14 mouse cellular contexts compared by ENCODE assay signal in the genomic region with DNA sequence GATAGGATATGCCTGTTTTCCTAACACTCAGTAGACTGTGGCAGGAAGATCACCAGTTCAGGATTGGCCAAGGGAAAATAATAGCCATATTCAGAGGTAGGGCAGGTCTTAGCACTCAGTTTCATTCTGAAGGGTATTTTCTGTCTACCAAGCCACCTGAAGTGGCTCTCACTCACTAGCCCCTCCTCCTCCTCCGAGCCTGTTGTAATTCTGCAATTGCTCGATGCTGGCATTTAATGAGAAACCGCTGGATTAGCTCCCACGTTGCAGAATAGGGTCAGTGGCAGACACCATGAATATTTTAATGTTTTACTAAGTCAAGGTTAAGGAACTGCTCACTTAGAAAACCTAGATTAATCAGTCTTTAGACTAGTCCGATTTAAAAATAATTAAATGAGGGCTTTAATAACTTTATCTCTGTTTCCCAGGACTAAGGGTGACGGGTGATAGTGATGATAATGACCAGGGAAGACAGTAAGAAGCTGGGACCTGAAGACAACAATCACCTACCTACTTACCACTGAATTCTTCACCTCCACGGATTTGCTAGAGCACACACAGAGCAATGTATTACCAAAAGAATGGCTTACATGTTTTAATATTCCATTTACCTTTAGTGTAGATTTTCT. TPM values are rescaled to one million over a fixed set of nuclear protein-coding genes. Genes with fewer than 3 reads are reported as not detected.
DNase-seq lines count a peak whose midpoint lies in the region; ATAC-seq and TF ChIP-seq lines count a peak whose summit lies in the region.
"Had no signal": no experiment of that assay in that cellular context is flagged by ENCODE, and none has a peak within 500 bp of the region (broad histone marks: within the 10 kb centered on the region; RNA-seq: fewer than 3 reads in every experiment).

No protein-coding gene starts in this region.

- H3K27ac ChIP-seq in heart, embryonic 12.5 days (ENCODE audit: poor library complexity, severe bottlenecking) = peak overlapping the region; percentile 72; the same call in 1 of the 2 replicates
- no peak overlapping the region for H3K27ac ChIP-seq in heart, adult 2 months
- peak overlapping the region; percentile 89 for H3K27ac ChIP-seq in kidney, embryonic 16.5 days (ENCODE audit: low read length)
- H3K27ac ChIP-seq in macrophage = peak overlapping the region; percentile 52; the same call in 1 of the 2 replicates
- H3K27ac ChIP-seq: hindbrain, embryonic 10.5 days; left cerebral cortex, adult 2 months had no signal

- no peak for DNase-seq in heart, adult 2 months
- DNase-seq in lung, postnatal 36 days = peak; percentile 70
- DNase-seq in lung, postnatal 14 days = no peak
- DNase-seq in urinary bladder, postnatal 14 days (ENCODE audit: low spot score) = no peak
- DNase-seq in left cerebral cortex, postnatal 25 days (ENCODE audit: low spot score in 2 of 2) = no peak
- DNase-seq: adrenal gland, postnatal 10 days; cerebellum, adult 11-12 months; gastrocnemius, postnatal 10 days had no signal

- no peak for TF ChIP-seq CTCF in heart, adult 2 months (IDR thresholded peaks at IDR 0.05)

- no peak for TF ChIP-seq POLR2A in heart, adult 2 months (IDR thresholded peaks at IDR 0.05; ENCODE audit: insufficient read depth, low read depth, low read length)

- intact Hi-C loops in heart, adult 2 months (cut with DNase I) = no loop called here
- intact Hi-C loops in left cerebral cortex, postnatal 25 days (cut with DNase I) = no loop called here

- no peak overlapping the region for H3K9ac ChIP-seq in heart, embryonic 12.5 days
- H3K9ac ChIP-seq in heart, adult 2 months (ENCODE audit: low read depth, low read length) = no peak overlapping the region
- no peak overlapping the region for H3K9ac ChIP-seq in kidney, embryonic 16.5 days (replicated peaks; ENCODE audit: low read length)

- TF ChIP-seq EP300 in heart, adult 2 months (IDR thresholded peaks at IDR 0.05; ENCODE audit: insufficient read depth, low read depth, low read length) = no peak

- H3K4me1 ChIP-seq in heart, embryonic 12.5 days (replicated peaks) = peaks cover 85% of the 10 kb centered on the region
- peaks cover 37% of the 10 kb centered on the region for H3K4me1 ChIP-seq in heart, adult 2 months (ENCODE audit: control insufficient read depth, insufficient read depth, low read length)
- H3K4me1 ChIP-seq in kidney, embryonic 16.5 days (ENCODE audit: insufficient read depth, low read length) = peaks cover 77% of the 10 kb centered on the region

- no peak overlapping the region for H3K4me2 ChIP-seq in heart, embryonic 12.5 days
- H3K4me2 ChIP-seq in kidney, embryonic 16.5 days (replicated peaks; ENCODE audit: low read depth, low read length) = no peak overlapping the region

- H3K9me3 ChIP-seq in heart, embryonic 12.5 days (replicated peaks) = no peaks in the 10 kb centered on the region
- no peaks in the 10 kb centered on the region for H3K9me3 ChIP-seq in kidney, embryonic 16.5 days (ENCODE audit: low read length)
- H3K9me3 ChIP-seq: hindbrain, embryonic 10.5 days had no signal

- no peak for ATAC-seq in heart, embryonic 12.5 days (ENCODE audit: insufficient number of reproducible peaks, low FRiP score)
- ATAC-seq in kidney, embryonic 16.5 days (ENCODE audit: low FRiP score, low TSS enrichment) = peak; percentile 70
- ATAC-seq: forebrain, embryonic 16.5 days had no signal

- H3K4me3 ChIP-seq in heart, embryonic 12.5 days = no peak overlapping the region
- H3K4me3 ChIP-seq in heart, adult 2 months = no peak overlapping the region
- no peak overlapping the region for H3K4me3 ChIP-seq in kidney, embryonic 16.5 days (ENCODE audit: low read length)
- H3K4me3 ChIP-seq in macrophage (ENCODE audit: inconsistent target) = no peak overlapping the region
- H3K4me3 ChIP-seq: hindbrain, embryonic 10.5 days; left cerebral cortex, adult 2 months had no signal

- H3K36me3 ChIP-seq in heart, embryonic 12.5 days = peaks cover 8% of the 10 kb centered on the region
- H3K36me3 ChIP-seq in heart, adult 2 months (ENCODE audit: control insufficient read depth, insufficient read depth, low read length) = peaks cover 20% of the 10 kb centered on the region
- 0 out of 2 replicates have a peak, but pooled peaks cover 2% of the 10 kb centered on the region for H3K36me3 ChIP-seq in kidney, embryonic 16.5 days (ENCODE audit: insufficient read depth, low read length)
- H3K36me3 ChIP-seq in macrophage (ENCODE audit: inconsistent target) = peaks cover 5% of the 10 kb centered on the region; the same call in 1 of the 2 replicates

- WGBS in heart, embryonic 12.5 days = 73% methylated on average over 7 of the region's 7 CpGs
- WGBS in heart, adult 2 months = 71% methylated on average over 7 of the region's 7 CpGs
- 49% methylated on average over 7 of the region's 7 CpGs for WGBS in kidney, embryonic 16.5 days
- WGBS in macrophage (ENCODE audit: missing documents) = 90% methylated on average over 7 of the region's 7 CpGs

- no peaks in the 10 kb centered on the region for H3K27me3 ChIP-seq in heart, embryonic 12.5 days (replicated peaks)
- no peaks in the 10 kb centered on the region for H3K27me3 ChIP-seq in heart, adult 2 months (ENCODE audit: control insufficient read depth, insufficient read depth, low read length)
- H3K27me3 ChIP-seq in kidney, embryonic 16.5 days (ENCODE audit: insufficient read depth, low read length) = no peaks in the 10 kb centered on the region

- peaks cover 10% of the 10 kb centered on the region for H3K79me2 ChIP-seq in heart, adult 2 months (replicated peaks; ENCODE audit: control insufficient read depth, insufficient read depth, low read length)
- H3K79me2 ChIP-seq in macrophage (ENCODE audit: inconsistent target) = peaks cover 100% of the 10 kb centered on the region

RNA-seq across cellular contexts. Expression of a gene that starts 29.6 kb away (rescaled TPM):
- 291 and 300 TPM in 2 replicates for polyA plus RNA-seq in heart, embryonic 12.5 days (2016; fragmentation: Nextera tagmentation; extraction: Ambion mirVana)
- total RNA-seq in heart, adult 2 months (2021) = 100 to 1,000 TPM; 248 to 249 TPM
- polyA plus RNA-seq in heart, adult 2 months (2012; rRNA removed) = 148 and 227 TPM in 2 replicates
- 209 and 228 TPM in 2 replicates for polyA plus RNA-seq in kidney, embryonic 16.5 days (2015; fragmentation: Nextera tagmentation; extraction: Ambion mirVana)
- total RNA-seq in macrophage (2018; cell fraction: chromatin; rRNA removed) = 1,000 to 10,000 TPM in 4 of 26 experiments, 100 to 1,000 TPM in 12, 10 to 100 TPM in 10; 44.7 to 1,202 (median 255) TPM
- 1,000 to 10,000 TPM in 1 of 26 experiments, 100 to 1,000 TPM in 25; 181 to 1,494 (median 243) TPM for total RNA-seq in macrophage (2018; cell fraction: cytosol; rRNA removed)
- 1,000 to 10,000 TPM in 4 of 26 experiments, 100 to 1,000 TPM in 21, 10 to 100 TPM in 1; 96.8 to 1,122 (median 483) TPM for total RNA-seq in macrophage (2018; cell fraction: nucleus; rRNA removed)
- 149 to 188 TPM (median 173 TPM) in 3 replicates for polyA plus RNA-seq in macrophage (2018)
- total RNA-seq in left cerebral cortex, postnatal 25 days (2021) = 10 to 100 TPM; 31.8 to 34.1 TPM
